Mouse (Mus musculus) activated CD4-positive, CD25-positive, alpha-beta regulatory T cell, adult 4 months (primary cell): ENCODE data around the gene Gm28053. TPM values are rescaled to one million over a fixed set of nuclear protein-coding genes. Genes with fewer than 3 reads are reported as not detected.
A peak's percentile ranks its signal among the peaks of the same experiment; 100 is the strongest.

Experiments used
- ATAC-seq: one replicate; pipeline ENCODE4 v1.8.0; 2017
- polyA plus RNA-seq, 2 experiments: library from polyadenylated mRNA; unstranded; fragments of 100-300 nt; shearing (Covaris generic); gene quantifications; one replicate each; pipeline ENCODE4 v1.2.1; 2017

Gm28053 gene
- polyA plus RNA-seq, 2 experiments from 2014 or later, result 42.8 to 45.0 TPM

GRCm38 (mm10) chr6:48741711-48742206, 23.4 kb downstream of the Gm28053 start:
- ATAC-seq, result peak; percentile 6

DNA sequence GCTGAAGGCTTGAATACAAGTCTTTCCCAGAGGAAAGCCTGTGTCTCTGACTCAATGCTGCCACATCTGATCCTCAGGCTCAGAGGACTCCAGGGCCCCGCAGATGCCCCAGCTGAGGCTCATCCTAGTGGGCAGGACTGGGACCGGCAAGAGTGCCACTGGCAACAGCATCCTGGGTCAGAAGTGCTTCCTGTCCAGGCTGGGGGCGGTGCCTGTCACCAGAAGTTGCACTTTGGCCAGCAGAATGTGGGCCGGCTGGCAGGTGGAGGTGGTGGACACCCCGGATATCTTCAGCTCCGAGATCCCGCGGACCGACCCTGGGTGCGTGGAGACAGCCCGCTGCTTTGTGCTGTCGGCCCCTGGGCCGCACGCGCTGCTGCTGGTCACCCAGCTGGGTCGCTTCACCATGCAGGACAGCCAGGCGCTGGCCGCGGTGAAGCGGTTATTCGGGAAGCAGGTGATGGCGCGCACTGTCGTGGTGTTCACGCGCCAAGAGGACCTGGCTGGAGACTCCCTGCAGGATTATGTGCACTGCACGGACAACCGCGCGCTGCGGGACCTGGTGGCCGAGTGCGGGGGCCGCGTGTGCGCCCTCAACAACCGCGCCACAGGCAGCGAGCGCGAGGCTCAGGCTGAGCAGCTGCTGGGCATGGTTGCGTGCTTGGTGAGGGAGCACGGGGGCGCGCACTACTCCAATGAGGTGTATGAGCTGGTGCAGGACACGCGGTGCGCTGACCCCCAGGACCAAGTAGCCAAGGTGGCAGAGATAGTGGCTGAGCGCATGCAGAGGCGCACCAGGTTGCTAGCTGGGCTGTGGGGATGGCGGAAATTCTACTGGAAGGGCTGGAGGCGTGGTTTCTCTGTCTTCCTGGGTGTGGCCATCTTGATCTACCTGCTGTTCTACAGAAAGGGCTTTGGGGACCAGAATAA, 24.3 kb downstream of the Gm28053 start:
- no peak for ATAC-seq

DNA sequence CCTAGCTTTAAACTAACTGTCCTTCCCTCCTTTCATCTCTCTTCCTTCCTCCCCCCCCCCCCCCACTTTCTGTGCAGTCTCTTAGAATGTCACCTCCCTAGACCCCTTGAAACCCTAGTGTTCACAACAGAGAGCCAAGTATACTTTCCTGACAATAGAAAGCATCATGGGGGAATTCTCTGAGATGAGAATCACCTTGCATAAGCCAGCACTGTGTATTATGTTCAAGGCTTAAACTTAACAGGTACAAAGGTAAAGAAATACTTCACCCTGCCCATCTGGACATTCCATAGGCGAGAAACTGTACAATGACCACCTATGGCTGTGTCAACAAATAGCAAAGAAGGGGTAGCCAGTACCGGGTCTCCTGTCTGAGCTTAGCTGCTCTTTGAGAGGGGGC, 27.1 kb downstream of the Gm28053 start:
- no peak for ATAC-seq

- ATAC-seq, result peak; percentile 48
Observed at GRCm38 (mm10) chr6:48745959-48746889, 27.8 kb downstream of the Gm28053 start, which contains the start of gene Gimap5. Gimap5 (plus strand) TSS chr6:48746197.

- ATAC-seq, result peak; percentile 66
Observed at GRCm38 (mm10) chr6:48747091-48747966, 28.9 kb downstream of the Gm28053 start.

GRCm38 (mm10) chr6:48763567-48764270, 45.3 kb downstream of the Gm28053 start:
- peak; percentile 21 for ATAC-seq

DNA sequence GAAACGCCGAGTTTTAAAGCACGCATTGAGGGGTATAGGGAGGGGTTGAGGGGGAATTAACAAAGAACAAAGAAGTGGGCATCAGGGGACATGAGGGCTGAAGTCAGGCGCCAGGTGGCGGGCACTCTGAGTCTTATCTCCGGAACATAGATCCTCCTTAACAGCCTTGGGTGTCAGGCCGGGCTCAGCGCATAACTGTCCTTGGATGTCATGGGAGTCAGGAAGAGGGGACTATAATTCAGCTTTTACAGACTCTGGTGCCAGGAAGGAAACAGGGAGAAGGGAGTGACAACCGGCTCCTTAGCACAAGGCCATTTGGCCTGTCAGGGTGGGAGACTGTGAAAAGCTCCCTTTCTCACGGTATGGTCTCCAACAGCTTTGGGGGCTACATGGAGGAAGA, 46.1 kb downstream of the Gm28053 start:
- ATAC-seq, result no peak

DNA sequence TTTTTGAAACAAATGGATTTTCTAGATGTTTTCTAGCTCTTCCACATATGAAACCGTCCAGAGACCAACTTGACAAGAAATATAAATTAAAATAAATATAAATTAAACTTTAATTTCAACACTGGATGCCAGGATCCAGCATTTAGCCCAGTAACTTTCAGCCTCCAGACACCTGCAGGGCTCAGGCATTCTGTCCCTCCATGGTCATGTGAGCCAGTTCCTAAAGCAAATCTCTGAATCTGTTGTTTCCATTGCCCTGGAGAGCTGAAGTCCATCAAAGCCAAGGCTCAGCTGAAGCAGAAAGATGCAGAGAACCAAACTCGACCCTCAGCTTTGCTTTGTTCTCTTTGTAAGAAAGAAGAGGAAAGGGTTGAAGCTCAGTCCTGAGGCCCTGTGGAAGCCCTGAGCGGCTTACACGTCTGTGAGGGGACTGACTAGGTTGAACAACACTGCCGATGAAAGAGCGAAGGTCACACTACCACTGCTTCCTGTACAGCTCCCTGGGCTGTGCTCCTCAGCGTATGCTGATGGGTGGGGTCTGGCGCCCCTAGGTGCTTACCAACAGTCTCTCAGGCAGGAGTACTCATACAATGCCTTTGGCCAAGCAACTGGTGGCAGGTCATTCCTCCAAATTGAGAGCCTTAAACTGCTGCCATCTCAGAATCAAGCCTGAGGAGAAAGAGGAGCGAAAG, 49.9 kb downstream of the Gm28053 start:
- ATAC-seq, result peak; percentile 66

DNA sequence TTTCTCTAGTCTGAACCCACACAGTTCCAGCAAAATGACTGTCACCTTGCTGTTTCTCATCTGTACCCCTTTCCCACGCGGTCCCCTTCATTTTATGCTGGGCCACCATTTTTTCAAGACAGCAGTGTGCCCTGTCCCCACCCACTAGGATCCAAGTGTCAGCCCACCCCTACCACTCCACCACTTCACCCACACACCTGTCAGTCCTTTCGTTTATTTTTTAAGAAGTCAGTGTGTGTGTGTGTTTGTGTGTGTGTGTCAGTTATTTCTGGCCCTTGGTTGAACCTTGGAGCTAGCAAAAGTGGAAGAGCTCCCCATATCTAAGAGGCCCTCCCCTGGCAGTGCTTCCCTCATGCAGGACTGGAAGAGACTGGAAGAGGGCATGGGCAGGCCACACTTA, 50.5 kb downstream of the Gm28053 start:
- peak; percentile 3 for ATAC-seq

GRCm38 (mm10) chr6:48770696-48771095, 52.3 kb downstream of the Gm28053 start, which contains the start of gene Gimap3:
Gimap3 (minus strand) TSS chr6:48770851.
- peak; percentile 70 for ATAC-seq

GRCm38 (mm10) chr6:48772030-48772429, 53.6 kb downstream of the Gm28053 start:
- no peak for ATAC-seq

DNA sequence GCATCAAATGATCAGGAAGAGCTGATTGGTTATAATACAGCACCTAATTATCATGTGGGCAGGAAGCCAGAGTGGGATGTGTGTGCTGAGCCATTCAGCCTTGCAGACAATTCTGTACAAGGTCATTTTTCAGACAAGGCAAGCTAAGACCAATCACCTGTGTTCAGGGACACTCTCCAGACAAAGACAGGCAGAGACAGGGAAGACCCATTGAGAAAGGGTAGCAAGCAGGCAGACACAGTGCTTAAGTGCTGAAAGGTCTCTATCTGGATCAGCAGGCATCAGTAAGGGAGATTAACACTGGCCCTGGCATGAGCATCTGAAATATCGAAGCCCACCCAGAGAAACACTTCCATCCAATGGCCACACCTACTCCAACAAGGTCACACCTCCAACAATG, 66.0 kb downstream of the Gm28053 start:
- ATAC-seq, result no peak

GRCm38 (mm10) chr6:48785189-48785588, 66.8 kb downstream of the Gm28053 start:
- ATAC-seq, result no peak

GRCm38 (mm10) chr6:48785601-48786000, 67.2 kb downstream of the Gm28053 start:
- no peak for ATAC-seq

DNA sequence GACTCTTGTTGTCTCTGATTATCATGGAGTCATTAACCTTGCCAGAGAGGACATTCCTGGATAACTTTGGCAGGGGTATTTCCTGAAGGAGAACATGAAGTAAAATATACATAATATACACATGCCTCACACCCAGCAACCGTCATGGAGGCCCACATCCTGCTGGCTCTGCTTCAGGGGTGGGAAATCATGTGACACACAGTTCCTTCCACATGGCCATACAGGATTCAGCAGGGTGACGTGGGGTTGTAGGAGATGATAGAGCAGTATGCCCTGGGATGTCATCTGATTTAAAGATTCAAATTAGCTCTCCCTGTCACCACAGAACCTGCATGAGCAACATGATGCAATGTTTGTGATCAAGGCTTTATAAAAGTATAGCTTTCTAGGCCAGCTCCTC, 69.5 kb downstream of the Gm28053 start:
- peak; percentile 19 for ATAC-seq

DNA sequence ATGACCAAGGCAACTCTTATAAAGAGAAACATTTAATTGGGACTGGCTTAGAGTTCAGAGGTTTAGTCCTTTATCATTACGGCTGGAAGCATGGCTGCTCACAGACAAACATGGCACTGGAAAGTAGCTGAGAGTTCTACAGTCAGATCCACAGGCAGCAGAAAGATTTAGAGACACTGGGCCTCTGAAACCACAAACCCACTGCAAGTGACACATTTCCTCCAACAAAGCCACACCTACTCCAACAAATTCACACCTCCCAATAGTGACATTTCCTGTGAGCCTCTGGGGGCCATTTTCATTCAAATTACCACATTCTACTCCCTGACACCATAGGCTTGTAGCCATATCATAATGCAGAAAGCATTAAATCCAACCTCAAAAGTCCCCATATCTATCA, 83.5 kb downstream of the Gm28053 start:
- ATAC-seq, result peak; percentile 99
